Comparison of ENCODE assay signal across 25 mouse cellular contexts in the genomic region with DNA sequence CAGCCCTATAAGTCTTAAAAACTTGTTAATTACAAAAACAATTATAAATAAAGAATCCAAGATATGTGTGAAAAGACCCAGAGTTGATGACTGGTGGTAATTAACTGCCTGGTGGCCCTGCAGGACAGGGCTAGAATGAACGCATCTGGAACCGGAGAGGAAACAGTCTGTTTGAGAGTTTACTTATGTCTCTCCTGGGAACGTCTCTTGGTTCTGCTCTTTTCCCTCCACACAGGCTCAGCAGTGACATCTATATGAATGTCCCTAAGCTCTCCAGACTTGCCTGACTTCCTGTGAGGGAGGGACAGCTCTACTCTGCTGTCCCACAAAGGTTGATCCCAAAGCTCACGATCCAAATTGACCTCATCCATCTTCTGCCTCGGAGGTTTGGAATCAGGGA. TPM values are rescaled to one million over a fixed set of nuclear protein-coding genes. Genes with fewer than 3 reads are reported as not detected.
"Had no signal": no experiment of that assay in that cellular context is flagged by ENCODE, and none has a peak within 500 bp of the region (broad histone marks: within the 10 kb centered on the region; RNA-seq: fewer than 3 reads in every experiment).

No protein-coding gene starts in this region.

- H3K4me3 ChIP-seq: hindbrain, embryonic 15.5 days; layer of hippocampus, adult 2 months; limb, embryonic 10.5 days; limb, embryonic 13.5 days; liver, embryonic 12.5 days; liver, embryonic 15.5 days; midbrain, embryonic 12.5 days; midbrain, embryonic 15.5 days; neural tube, embryonic 12.5 days; neural tube, embryonic 15.5 days; stomach, embryonic 15.5 days had no signal

- H3K27ac ChIP-seq: hindbrain, embryonic 15.5 days; layer of hippocampus, adult 2 months; limb, embryonic 10.5 days; liver, embryonic 12.5 days; liver, embryonic 15.5 days; midbrain, embryonic 12.5 days; midbrain, embryonic 15.5 days; neural tube, embryonic 12.5 days; neural tube, embryonic 15.5 days; stomach, embryonic 15.5 days had no signal

- H3K36me3 ChIP-seq: hindbrain, embryonic 15.5 days; limb, embryonic 10.5 days; limb, embryonic 13.5 days; liver, embryonic 12.5 days; liver, embryonic 15.5 days; midbrain, embryonic 12.5 days; midbrain, embryonic 15.5 days; neural tube, embryonic 12.5 days; neural tube, embryonic 15.5 days; stomach, embryonic 15.5 days had no signal

- ATAC-seq: liver, embryonic 12.5 days; lung, postnatal 0 days; midbrain, embryonic 15.5 days had no signal

- H3K4me2 ChIP-seq: hindbrain, embryonic 15.5 days; limb, embryonic 13.5 days; liver, embryonic 12.5 days; liver, embryonic 15.5 days; midbrain, embryonic 12.5 days; midbrain, embryonic 15.5 days; neural tube, embryonic 12.5 days; neural tube, embryonic 15.5 days; stomach, embryonic 15.5 days had no signal

- H3K27me3 ChIP-seq: hindbrain, embryonic 15.5 days; limb, embryonic 13.5 days; midbrain, embryonic 12.5 days; midbrain, embryonic 15.5 days; neural tube, embryonic 12.5 days; neural tube, embryonic 15.5 days; stomach, embryonic 15.5 days had no signal

- H3K4me1 ChIP-seq: hindbrain, embryonic 15.5 days; liver, embryonic 12.5 days; liver, embryonic 15.5 days; midbrain, embryonic 12.5 days; midbrain, embryonic 15.5 days; neural tube, embryonic 12.5 days; neural tube, embryonic 15.5 days; stomach, embryonic 15.5 days had no signal

- H3K9me3 ChIP-seq: hindbrain, embryonic 15.5 days; limb, embryonic 10.5 days; limb, embryonic 13.5 days; liver, embryonic 12.5 days; liver, embryonic 15.5 days; midbrain, embryonic 12.5 days; midbrain, embryonic 15.5 days; neural tube, embryonic 12.5 days; neural tube, embryonic 15.5 days; stomach, embryonic 15.5 days had no signal

- H3K9ac ChIP-seq: hindbrain, embryonic 15.5 days; limb, embryonic 13.5 days; liver, embryonic 12.5 days; liver, embryonic 15.5 days; midbrain, embryonic 12.5 days; midbrain, embryonic 15.5 days; neural tube, embryonic 12.5 days; neural tube, embryonic 15.5 days; stomach, embryonic 15.5 days had no signal

- DNase-seq: kidney, adult 8-10 months; layer of hippocampus, adult 9-11 months; liver; lung, adult 18-20 months; lung, postnatal 36 days; right cerebral cortex, adult 18-20 months; right cerebral cortex, postnatal 14 days; right cerebral cortex, postnatal 4 days; thymus, adult 2 months; thymus, postnatal 14 days; thymus, postnatal 4 days had no signal

RNA-seq across cellular contexts. Expression of gene Sh2d6, which starts 22.6 kb away (rescaled TPM):
- total RNA-seq: megakaryocyte progenitor cell, adult 5-6 weeks; megakaryocyte-erythroid progenitor cell, adult 5-6 weeks had no signal
- polyA plus RNA-seq: liver, embryonic 12.5 days; liver, embryonic 15.5 days; lung, postnatal 0 days had no signal
